Mouse (Mus musculus) thymus, postnatal 14 days (tissue): ENCODE results near the gene Cdc42se2.

ENCODE experiments used
- DNase-seq: peaks from one replicate; pipeline ENCODE4 v3.0.0; 2021

The Cdc42se2 gene

GRCm38 (mm10) chr11:54751502-54751901 is 36.0 kb downstream of the Cdc42se2 start:
- no peak for DNase-seq

GRCm38 (mm10) chr11:54748891-54749290 is 38.6 kb downstream of the Cdc42se2 start:
- no peak for DNase-seq

- no peak for DNase-seq
Observed at GRCm38 (mm10) chr11:54744231-54744630, 43.2 kb downstream of the Cdc42se2 start.

- DNase-seq = no peak
Observed at GRCm38 (mm10) chr11:54741330-54741729, 46.1 kb downstream of the Cdc42se2 start.

- no peak for DNase-seq
Observed at GRCm38 (mm10) chr11:54739012-54739750, 48.3 kb downstream of the Cdc42se2 start.

GRCm38 (mm10) chr11:54736903-54737302 is 50.6 kb downstream of the Cdc42se2 start:
- DNase-seq = no peak

- DNase-seq = no peak
Observed at GRCm38 (mm10) chr11:54735114-54735513, 52.4 kb downstream of the Cdc42se2 start.

GRCm38 (mm10) chr11:54733546-54733945 is 53.9 kb downstream of the Cdc42se2 start:
- DNase-seq = no peak

GRCm38 (mm10) chr11:54731367-54731766 is 56.1 kb downstream of the Cdc42se2 start:
- DNase-seq = no peak

GRCm38 (mm10) chr11:54730931-54731330 is 56.5 kb downstream of the Cdc42se2 start:
- no peak for DNase-seq

GRCm38 (mm10) chr11:54729311-54729710 is 58.2 kb downstream of the Cdc42se2 start:
- DNase-seq = no peak

- DNase-seq = no peak
Observed at GRCm38 (mm10) chr11:54728371-54728770, 59.1 kb downstream of the Cdc42se2 start.

- DNase-seq = peak; percentile 24
Observed at GRCm38 (mm10) chr11:54727327-54727901, 60.1 kb downstream of the Cdc42se2 start.

- DNase-seq = no peak
Observed at GRCm38 (mm10) chr11:54726571-54727062, 60.9 kb downstream of the Cdc42se2 start.

GRCm38 (mm10) chr11:54724353-54725034 is 63.0 kb downstream of the Cdc42se2 start:
- no peak for DNase-seq

GRCm38 (mm10) chr11:54722057-54722456 is 65.4 kb downstream of the Cdc42se2 start:
- DNase-seq = no peak

GRCm38 (mm10) chr11:54718601-54719000 is 68.9 kb downstream of the Cdc42se2 start:
- no peak for DNase-seq

- DNase-seq = no peak
Observed at GRCm38 (mm10) chr11:54717893-54718292, 69.6 kb downstream of the Cdc42se2 start.

GRCm38 (mm10) chr11:54712849-54713248 is 74.6 kb downstream of the Cdc42se2 start:
- no peak for DNase-seq

- DNase-seq = no peak
Observed at GRCm38 (mm10) chr11:54710512-54711293, 76.8 kb downstream of the Cdc42se2 start.

GRCm38 (mm10) chr11:54709645-54710044 is 77.8 kb downstream of the Cdc42se2 start:
- DNase-seq = no peak

GRCm38 (mm10) chr11:54708153-54708552 is 79.3 kb downstream of the Cdc42se2 start:
- DNase-seq = no peak

GRCm38 (mm10) chr11:54703306-54703705 is 84.2 kb downstream of the Cdc42se2 start:
- peak; percentile 82 for DNase-seq
